Mouse (Mus musculus) megakaryocyte, embryonic 14.5 days (primary cell): ENCODE results near the gene Rnf111. TPM values are rescaled to one million over a fixed set of nuclear protein-coding genes. Genes with fewer than 3 reads are reported as not detected.

Experiments used
- H3K27me3 ChIP-seq: replicated peaks from 2 replicates; pipeline ENCODE3; 2012; ENCODE audit warnings: inconsistent platforms
- H3K36me3 ChIP-seq: replicated peaks from 2 replicates; pipeline ENCODE3; 2012; ENCODE audit warnings: low read length, inconsistent platforms, mixed read lengths
- H3K4me1 ChIP-seq: 2 replicates; pipeline ENCODE4 v1.6.1; 2012; ENCODE audit warnings: inconsistent platforms
- H3K4me3 ChIP-seq: replicated peaks from 2 replicates; pipeline ENCODE3; 2012; ENCODE audit warnings: moderate library complexity, mild to moderate bottlenecking, inconsistent platforms
- H3K9me3 ChIP-seq: 2 replicates; pipeline ENCODE4 v1.6.1; 2012; ENCODE audit warnings: inconsistent platforms
- FLI1 ChIP-seq: IDR thresholded peaks from 2 replicates; pipeline ENCODE4 v1.6.1; 2012; ENCODE audit warnings: low read length, inconsistent platforms, mixed read lengths
- GATA1 ChIP-seq: IDR thresholded peaks from 3 replicates; pipeline ENCODE4 v1.6.1; 2012; ENCODE audit warnings: mixed read lengths, low read length, inconsistent platforms, borderline replicate concordance
- polyA plus RNA-seq: library from polyadenylated mRNA; stranded (reverse); fragments of >175 nt; gene quantifications from 2 replicates; pipeline ENCODE4 v1.2.3, GENCODE M21; 2012; ENCODE audit warnings: low replicate concordance; ENCODE audit not compliant: insufficient read depth

Rnf111 gene
- polyA plus RNA-seq, 1 experiment, result 1.2 TPM

DNA sequence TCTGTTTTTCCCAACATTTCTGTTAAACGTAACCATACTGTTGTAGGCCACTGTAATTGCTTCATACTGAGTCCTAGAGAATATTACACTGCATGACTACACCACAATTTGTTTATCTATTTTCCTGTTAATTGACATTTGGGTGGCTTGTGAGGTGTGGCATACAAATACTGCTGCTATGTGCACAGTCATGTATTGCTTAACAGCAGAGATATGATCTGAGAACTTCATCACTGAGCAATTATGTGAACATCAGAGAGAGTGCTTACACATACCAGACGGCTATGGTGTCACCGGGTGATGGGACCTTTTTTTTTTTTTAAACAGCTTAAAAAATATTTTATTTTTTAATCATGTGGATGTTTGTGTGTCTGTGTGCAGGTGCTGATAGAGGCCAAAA, 29.8 kb upstream of the Rnf111 start:
- H3K27me3 ChIP-seq, result no peaks in the 10 kb centered on the region
- TF ChIP-seq GATA1, result no peak
- no peak for TF ChIP-seq FLI1
- no peak overlapping the region for H3K4me3 ChIP-seq
- no peaks in the 10 kb centered on the region for H3K36me3 ChIP-seq
- no peaks in the 10 kb centered on the region for H3K9me3 ChIP-seq
- peaks cover 14% of the 10 kb centered on the region for H3K4me1 ChIP-seq

DNA sequence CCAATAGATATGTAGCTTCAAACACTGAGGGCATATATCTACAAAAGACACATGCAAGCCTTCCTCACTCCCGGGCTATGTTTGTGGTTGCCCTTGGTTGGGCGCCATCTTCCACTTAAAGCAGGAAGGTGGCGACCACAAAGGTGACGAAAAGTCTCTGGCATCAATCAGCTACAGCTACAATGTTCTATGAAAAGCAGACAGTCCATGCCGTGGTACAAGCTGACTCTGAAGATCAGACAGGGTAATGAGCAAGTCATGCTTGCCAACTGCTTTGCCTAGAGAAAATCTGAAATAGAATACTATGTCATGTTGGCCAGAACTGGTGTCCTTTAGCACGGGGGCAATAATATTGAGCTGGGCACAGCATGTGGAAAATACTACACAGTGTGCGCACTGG, 20.8 kb upstream of the Rnf111 start:
- TF ChIP-seq FLI1 (no peak), GATA1 (no peak)
- Histone ChIP-seq H3K4me3 (no peak overlapping the region), H3K4me1 (peaks cover 15% of the 10 kb centered on the region), H3K9me3 (no peaks in the 10 kb centered on the region), H3K36me3 (no peaks in the 10 kb centered on the region), H3K27me3 (no peaks in the 10 kb centered on the region)

DNA sequence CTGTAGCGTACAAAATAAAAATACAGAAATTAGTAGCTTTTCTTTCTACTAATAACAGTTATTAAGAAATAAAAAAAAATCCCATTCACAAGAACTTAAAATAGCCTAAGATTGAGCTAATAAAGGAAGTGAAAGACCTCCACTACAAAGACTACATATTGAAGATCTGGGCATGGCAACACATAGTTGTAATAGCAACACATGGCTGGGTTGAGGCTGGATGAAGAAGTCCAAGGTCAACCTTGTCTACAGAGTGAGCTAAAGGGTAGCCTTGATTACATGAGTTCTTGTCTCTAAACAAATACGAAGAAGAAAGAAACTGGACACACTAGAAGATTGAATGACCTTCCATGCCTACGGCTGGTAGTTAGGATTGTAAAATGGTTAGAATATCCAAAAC, 20.3 kb upstream of the Rnf111 start:
- Histone ChIP-seq H3K27me3 (no peaks in the 10 kb centered on the region), H3K9me3 (no peaks in the 10 kb centered on the region), H3K36me3 (no peaks in the 10 kb centered on the region), H3K4me3 (no peak overlapping the region), H3K4me1 (peaks cover 15% of the 10 kb centered on the region)
- no peak for TF ChIP-seq FLI1
- TF ChIP-seq GATA1, result no peak

DNA sequence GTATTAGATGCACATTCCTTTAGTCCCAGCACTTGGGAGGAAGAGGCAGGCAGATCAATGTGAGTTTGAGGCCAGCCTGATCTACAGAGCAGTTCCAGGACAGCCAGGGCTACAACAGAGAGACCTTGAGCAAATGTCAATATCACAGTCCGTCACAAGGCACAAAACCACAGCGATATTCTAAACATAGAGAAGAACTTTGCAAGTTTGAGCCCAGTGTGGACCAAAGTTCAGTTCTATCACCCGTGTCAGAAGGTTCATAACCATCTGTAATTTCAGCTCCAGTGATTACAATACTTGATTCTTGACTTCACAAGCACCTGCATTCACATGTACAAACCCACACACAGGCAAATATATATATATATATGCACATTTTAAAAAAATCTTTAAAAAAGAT, 17.1 kb upstream of the Rnf111 start:
- Histone ChIP-seq H3K4me1 (peaks cover 18% of the 10 kb centered on the region), H3K4me3 (no peak overlapping the region), H3K9me3 (no peaks in the 10 kb centered on the region), H3K36me3 (no peaks in the 10 kb centered on the region), H3K27me3 (no peaks in the 10 kb centered on the region)
- TF ChIP-seq GATA1 (no peak), FLI1 (no peak)

DNA sequence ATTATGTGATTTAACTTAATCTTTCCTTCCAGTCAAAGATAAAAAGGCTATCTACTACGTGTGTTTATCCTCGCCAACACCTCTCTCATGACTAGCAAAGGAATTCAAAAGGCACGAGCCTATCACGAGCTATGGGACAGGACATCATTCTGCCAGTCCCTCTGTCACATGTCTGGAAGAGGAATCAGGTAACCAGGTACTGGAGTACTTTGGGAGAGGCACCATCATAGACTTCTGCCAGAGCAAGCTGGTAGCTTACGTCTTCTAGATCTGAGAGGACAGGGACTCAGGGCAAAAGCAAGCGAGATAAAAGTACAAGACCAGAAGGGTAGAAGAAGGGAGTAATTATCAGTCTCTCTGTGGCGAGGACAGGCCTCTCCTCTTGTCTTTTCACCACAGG, 8.2 kb upstream of the Rnf111 start:
- H3K36me3 ChIP-seq, result no peaks in the 10 kb centered on the region
- H3K4me3 ChIP-seq, result no peak overlapping the region
- no peaks in the 10 kb centered on the region for H3K27me3 ChIP-seq
- no peak for TF ChIP-seq FLI1
- TF ChIP-seq GATA1, result no peak
- no peaks in the 10 kb centered on the region for H3K9me3 ChIP-seq
- H3K4me1 ChIP-seq, result peaks cover 19% of the 10 kb centered on the region

DNA sequence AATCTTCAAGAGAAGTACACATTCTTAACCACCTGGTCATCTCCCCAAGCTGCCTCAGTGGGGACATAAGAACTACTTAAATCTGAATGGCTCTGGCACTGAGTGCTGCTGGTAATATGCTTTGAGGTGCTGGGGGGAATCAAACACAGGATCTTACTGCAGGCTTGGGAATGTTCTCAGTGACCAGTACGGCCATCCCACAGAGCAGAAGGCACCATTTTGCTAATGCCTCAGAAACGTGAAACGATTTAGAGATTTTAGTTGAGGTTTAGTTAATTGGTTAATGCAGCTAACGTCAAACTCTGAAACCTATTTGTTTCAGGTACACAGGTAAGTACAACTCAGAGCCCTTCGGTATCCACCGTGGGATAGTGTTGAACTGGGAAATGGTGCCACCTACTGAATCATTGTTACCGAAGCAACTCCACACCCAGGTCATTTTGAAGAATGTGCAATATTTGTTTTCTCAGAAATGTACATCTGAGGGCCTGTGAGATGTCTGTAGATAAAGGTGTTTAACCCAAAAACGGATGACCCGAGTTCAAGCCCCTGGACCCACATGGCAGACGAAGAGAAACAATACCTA, 7.6 kb upstream of the Rnf111 start:
- TF ChIP-seq GATA1 (no peak), FLI1 (no peak)
- H3K4me1 ChIP-seq, result peaks cover 25% of the 10 kb centered on the region
- no peaks in the 10 kb centered on the region for H3K9me3 ChIP-seq
- H3K36me3 ChIP-seq, result no peaks in the 10 kb centered on the region
- H3K4me3 ChIP-seq, result no peak overlapping the region
- H3K27me3 ChIP-seq, result no peaks in the 10 kb centered on the region

DNA sequence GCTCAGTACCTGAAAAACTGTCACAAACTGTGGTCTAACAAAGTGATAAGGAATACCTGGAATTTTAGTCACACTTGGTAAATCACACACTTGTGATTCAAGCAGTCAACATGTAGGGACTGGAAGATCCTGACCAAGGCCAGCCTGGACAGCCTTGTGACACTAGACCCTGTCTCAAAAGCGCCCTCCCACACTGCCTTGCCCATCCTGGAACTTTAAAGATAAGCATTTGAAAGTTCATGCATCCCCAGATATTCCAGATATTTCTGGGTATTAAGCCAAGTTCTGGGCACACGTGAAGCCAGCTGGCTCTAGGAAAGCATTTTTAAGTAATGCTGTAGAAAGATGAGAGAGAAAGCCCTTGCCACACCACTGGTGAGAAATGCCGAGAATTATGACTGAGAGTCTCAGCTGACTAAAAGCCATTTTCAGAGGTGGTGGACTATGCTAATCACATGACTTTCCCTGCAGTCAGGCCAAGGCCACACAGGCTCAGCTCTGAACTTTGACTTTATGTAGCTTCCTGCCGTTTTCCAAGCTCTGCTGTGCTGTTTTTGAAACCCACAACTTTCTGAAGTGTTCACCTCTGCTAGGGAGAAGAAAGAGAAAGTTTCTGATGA, 6.5 kb upstream of the Rnf111 start:
- H3K36me3 ChIP-seq, result no peaks in the 10 kb centered on the region
- no peaks in the 10 kb centered on the region for H3K9me3 ChIP-seq
- H3K27me3 ChIP-seq, result no peaks in the 10 kb centered on the region
- TF ChIP-seq GATA1, result no peak
- TF ChIP-seq FLI1, result no peak
- peaks cover 23% of the 10 kb centered on the region for H3K4me1 ChIP-seq
- no peak overlapping the region for H3K4me3 ChIP-seq

DNA sequence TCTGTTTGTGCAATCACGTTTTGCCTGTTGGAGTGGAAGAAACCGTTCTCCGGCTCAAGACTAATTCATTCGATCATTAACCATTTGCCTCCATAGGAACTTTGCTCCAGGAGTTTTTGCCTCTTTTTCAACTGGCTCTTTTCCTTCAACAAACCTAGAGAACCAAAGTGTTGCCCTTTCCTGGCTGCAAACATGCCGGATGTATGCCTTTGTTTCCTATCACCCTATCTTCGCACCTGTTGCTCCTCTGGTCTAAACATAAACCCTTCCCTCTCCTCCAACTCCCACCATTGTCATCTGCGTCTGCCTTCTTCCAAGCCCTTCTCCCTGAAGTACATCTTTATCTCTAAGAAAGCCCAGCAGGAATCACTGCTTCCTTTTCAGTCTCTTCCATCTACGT, 3.3 kb upstream of the Rnf111 start:
- no peaks in the 10 kb centered on the region for H3K27me3 ChIP-seq
- no peaks in the 10 kb centered on the region for H3K9me3 ChIP-seq
- peaks cover 38% of the 10 kb centered on the region for H3K4me1 ChIP-seq
- TF ChIP-seq GATA1 (no peak), FLI1 (no peak)
- no peak overlapping the region for H3K4me3 ChIP-seq
- H3K36me3 ChIP-seq, result no peaks in the 10 kb centered on the region

DNA sequence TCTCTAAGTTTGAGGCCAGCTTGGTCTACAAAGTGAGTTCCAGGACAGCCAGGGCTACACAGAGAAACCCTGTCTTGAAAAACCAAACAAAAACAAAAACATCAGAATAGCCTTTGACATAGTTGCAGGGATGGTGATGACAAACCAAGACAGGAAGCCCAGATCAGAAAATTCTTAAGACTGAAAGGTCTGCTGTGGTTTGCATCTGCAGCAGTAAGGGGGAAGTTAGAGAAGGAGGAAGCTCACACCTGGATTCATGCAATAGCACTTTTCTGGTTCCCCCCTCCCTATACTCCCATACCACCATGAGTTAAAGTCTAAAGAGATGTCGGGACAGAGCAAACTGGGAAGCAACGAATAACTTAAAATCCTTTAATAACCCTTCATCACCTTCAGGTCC, 2.7 kb upstream of the Rnf111 start:
- H3K27me3 ChIP-seq, result no peaks in the 10 kb centered on the region
- peaks cover 41% of the 10 kb centered on the region for H3K4me1 ChIP-seq
- no peaks in the 10 kb centered on the region for H3K36me3 ChIP-seq
- no peaks in the 10 kb centered on the region for H3K9me3 ChIP-seq
- no peak for TF ChIP-seq GATA1
- TF ChIP-seq FLI1, result no peak
- no peak overlapping the region for H3K4me3 ChIP-seq

DNA sequence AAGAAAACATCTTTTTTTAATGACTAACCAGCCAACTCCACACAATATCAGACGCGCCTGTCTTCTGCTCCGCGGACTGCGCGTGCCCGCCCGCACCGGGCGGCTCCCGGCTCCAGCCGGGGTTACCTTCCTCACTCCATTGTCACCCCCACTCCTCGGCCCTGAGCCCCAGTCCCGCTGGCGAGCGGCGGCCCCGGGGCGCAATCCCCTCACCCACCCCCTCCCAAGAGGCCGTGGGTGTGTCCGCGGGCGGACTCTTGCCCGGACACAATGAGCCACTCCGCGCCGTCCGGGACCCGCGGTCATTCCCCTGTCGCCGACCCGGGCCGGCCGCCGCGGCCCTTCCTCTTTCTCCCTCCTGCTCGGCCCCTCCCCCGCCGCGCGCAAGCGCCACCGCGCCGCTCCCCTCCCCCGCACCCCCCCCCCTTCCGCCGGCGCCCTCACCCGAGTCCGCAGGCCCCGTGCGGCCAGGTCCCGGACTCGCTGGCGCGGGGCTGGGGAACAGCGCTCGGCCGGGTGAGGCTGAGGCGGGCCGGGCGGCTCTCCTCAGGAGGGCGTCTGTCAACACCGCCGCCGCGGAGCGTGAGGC, 416 bp downstream of the Rnf111 start:
- no peak for TF ChIP-seq FLI1
- no peaks in the 10 kb centered on the region for H3K9me3 ChIP-seq

More for the DNA sequence above, 416 bp downstream of the Rnf111 start:
- peaks cover 17% of the 10 kb centered on the region for H3K36me3 ChIP-seq
- peak overlapping the region; percentile 97 for H3K4me3 ChIP-seq
- H3K27me3 ChIP-seq, result no peaks in the 10 kb centered on the region
- H3K4me1 ChIP-seq, result peaks cover 36% of the 10 kb centered on the region; the same call in 1 of the 2 replicates
